Mouse (Mus musculus): ENCODE data around the gene Homer2. TPM values are rescaled to one million over a fixed set of nuclear protein-coding genes. Genes with fewer than 3 reads are reported as not detected.
A peak's percentile ranks its signal among the peaks of the same experiment; 100 is the strongest.

The Homer2 gene
- polyA plus RNA-seq, 1 experiment from 2014 or later: 30.5 TPM

DNA sequence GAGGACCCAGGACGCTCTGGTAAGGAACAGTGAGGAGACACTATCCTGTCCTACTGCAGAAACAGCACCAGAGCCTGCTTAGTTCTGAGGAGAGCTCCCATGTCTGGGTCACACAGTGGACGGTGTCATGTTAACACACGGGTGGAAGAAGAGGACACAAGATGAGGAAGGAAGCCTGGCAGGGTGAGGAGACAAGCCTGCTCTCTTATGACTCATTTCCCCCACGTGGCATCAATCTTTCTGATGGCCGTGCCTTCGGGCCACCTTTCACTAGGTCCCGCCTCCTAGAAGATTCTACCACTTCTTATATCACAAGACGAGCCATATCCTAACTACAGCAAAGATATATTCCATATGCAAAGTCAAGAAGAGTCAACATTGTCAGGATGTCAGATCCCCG lies 40.7 kb downstream of the Homer2 start:
- Histone ChIP-seq H3K4me3 (no peak overlapping the region), H3K4me1 (no peaks in the 10 kb centered on the region), H3K27me3 (no peaks in the 10 kb centered on the region), H3K36me3 (no peaks in the 10 kb centered on the region), H3K9me3 (no peaks in the 10 kb centered on the region), H3K27ac (no peak overlapping the region), H3K4me2 (replicated peaks) (no peak overlapping the region), H3K9ac (no peak overlapping the region)
- no peak for ATAC-seq (ENCODE audit: insufficient number of reproducible peaks, insufficient read depth, low FRiP score, low TSS enrichment)
- 82% methylated on average over 9 of the region's 9 CpGs for WGBS

DNA sequence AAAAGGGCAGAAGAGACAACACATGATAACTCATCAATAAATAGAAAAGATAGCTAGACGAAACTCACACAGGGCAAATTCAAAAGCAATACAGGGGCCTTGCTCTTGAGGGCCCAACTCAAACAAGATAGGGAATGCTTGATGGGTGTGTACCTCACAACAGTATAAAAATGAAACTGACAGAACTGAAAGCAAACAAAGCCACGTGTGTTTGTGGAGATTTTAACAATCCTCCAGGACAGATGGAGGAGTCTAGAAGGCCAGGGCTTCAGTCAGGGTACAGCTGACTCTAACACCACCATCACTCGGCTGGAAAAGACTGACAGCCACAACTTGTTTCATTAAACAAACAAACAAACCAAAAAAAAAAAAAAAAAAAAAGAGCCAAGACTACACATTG lies 44.3 kb downstream of the Homer2 start:
- Histone ChIP-seq H3K4me1 (no peaks in the 10 kb centered on the region), H3K9ac (no peak overlapping the region), H3K4me2 (replicated peaks) (no peak overlapping the region), H3K9me3 (no peaks in the 10 kb centered on the region), H3K4me3 (no peak overlapping the region), H3K27ac (no peak overlapping the region), H3K36me3 (no peaks in the 10 kb centered on the region), H3K27me3 (no peaks in the 10 kb centered on the region)
- WGBS: 54% methylated on average over 3 of the region's 3 CpGs
- ATAC-seq (ENCODE audit: insufficient number of reproducible peaks, insufficient read depth, low FRiP score, low TSS enrichment): no peak

DNA sequence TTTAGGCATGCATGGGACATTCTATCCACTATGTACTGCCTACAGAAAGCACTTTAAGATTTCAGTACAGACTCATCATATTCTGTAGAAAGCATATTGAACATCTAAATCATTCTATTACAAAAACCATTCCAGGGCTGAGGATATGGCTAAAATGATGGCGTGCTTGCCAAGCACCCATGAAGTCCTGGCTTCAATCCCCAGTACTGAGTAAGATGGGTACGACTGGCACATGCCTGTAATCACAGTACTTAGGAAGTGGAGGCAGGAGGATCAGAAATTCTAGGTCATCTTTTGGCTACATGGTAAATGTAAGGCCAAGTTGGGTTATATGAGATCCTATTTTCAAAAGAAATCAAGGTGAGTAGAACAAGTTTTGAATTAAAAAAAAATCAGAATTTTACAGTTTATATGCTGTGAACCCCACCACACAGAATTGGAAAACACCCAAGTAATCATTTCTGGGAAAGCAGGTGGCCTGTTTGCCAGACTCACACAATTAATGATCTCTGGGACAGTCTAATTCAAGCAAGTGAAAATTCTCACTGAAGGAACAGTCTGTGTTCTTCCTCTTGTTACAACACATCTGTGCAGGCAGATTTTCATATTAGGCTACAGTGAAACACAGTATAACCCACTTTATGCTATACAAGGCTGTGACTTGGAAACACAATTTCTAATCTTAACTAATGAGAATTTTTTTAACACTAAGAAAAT lies 49.5 kb downstream of the Homer2 start:
- Histone ChIP-seq H3K9me3 (no peaks in the 10 kb centered on the region), H3K4me1 (peaks cover 26% of the 10 kb centered on the region), H3K4me2 (replicated peaks) (no peak overlapping the region), H3K27ac (no peak overlapping the region), H3K27me3 (no peaks in the 10 kb centered on the region), H3K4me3 (no peak overlapping the region), H3K9ac (no peak overlapping the region), H3K36me3 (no peaks in the 10 kb centered on the region)
- WGBS: 85% methylated on average over 2 of the region's 2 CpGs
- ATAC-seq (ENCODE audit: insufficient number of reproducible peaks, insufficient read depth, low FRiP score, low TSS enrichment): no peak

DNA sequence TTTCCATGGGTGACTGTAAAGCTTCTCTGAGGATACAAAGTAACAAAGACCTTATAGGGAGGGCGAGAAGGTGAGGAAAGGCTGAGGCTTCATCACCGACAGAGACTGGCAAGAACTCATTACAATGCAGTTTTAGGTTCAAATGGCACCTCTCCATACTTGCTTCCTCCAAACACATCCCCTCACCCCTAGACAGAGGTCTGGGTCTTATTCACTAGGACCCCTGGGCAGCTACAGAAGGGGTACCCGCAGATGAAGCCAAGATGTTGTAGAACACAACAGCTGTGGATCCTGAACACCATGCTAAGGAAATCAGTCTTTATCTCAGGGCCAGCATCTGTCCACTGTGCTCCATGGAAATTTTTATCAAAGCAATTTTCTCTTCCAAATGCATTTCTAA lies 50.3 kb downstream of the Homer2 start:
- peaks cover 32% of the 10 kb centered on the region for H3K4me1 ChIP-seq
- H3K27me3 ChIP-seq: no peaks in the 10 kb centered on the region
- no peaks in the 10 kb centered on the region for H3K36me3 ChIP-seq
- no peak overlapping the region for H3K9ac ChIP-seq
- WGBS: 82% methylated on average over 3 of the region's 3 CpGs
- no peak overlapping the region for H3K27ac ChIP-seq
- H3K9me3 ChIP-seq: no peaks in the 10 kb centered on the region
- no peak overlapping the region for H3K4me3 ChIP-seq
- H3K4me2 ChIP-seq (replicated peaks): no peak overlapping the region
- ATAC-seq (ENCODE audit: insufficient number of reproducible peaks, insufficient read depth, low FRiP score, low TSS enrichment): no peak

DNA sequence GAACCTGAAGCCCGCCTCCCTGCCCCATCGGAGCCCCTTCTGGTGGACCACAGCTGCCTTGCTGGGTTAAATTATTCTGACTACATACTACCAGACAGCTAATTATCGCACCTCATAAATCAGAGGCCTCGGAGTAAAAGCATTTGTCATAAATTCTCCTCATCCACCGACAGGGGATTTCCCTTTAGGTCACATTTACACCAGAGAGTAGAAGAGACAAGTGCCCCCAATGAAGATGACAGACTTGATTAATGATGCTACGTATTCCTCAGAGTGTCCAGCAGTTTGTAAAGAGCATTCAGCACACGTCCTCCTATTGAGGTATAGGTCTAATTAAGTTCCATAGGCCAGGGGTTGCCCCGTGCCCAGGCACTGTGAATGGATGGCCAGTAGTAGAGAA lies 50.7 kb downstream of the Homer2 start:
- H3K36me3 ChIP-seq: no peaks in the 10 kb centered on the region
- no peaks in the 10 kb centered on the region for H3K9me3 ChIP-seq
- ATAC-seq (ENCODE audit: insufficient number of reproducible peaks, insufficient read depth, low FRiP score, low TSS enrichment): no peak
- no peak overlapping the region for H3K27ac ChIP-seq
- no peaks in the 10 kb centered on the region for H3K27me3 ChIP-seq
- no peak overlapping the region for H3K4me3 ChIP-seq
- no peak overlapping the region for H3K4me2 ChIP-seq (replicated peaks)
- peaks cover 36% of the 10 kb centered on the region for H3K4me1 ChIP-seq
- WGBS: 74% methylated on average over 8 of the region's 8 CpGs
- no peak overlapping the region for H3K9ac ChIP-seq

DNA sequence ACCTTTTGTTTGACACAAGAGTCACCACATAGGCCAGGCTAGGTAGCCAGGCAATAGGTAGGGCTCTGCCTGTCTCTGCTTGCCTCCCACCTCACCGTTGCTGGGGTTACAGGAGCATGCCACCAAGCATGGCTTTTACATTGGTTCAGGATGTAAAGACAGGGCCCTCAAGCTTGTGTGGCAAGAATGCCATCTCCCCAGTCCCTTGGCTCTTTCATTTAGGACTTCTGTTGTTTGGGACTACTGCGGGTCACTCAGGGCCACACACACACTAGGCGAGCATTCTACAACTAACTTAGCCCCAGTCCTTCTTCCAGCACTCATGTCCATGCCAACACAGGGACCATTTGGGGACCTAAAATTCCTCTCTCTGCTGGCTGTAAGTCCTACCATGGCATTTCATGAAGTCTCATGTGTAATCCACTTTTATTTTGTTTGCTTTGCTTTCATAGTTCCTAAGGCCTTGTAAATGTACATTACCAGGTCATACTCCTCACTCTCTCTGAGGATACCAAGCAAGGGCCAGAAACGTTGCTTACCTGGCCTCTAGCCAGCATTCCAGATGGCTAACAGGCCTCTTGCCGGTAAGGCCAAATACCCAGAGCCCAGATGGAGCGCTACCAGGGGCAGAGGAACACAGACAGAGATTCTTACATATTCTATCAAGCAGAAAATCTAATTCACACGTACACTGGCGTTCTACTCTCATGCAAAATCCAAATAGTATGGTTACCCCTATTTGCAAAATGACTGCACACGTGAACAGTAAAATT lies 52.2 kb downstream of the Homer2 start:
- Histone ChIP-seq H3K4me2 (replicated peaks) (peak overlapping the region; percentile 21), H3K36me3 (no peaks in the 10 kb centered on the region), H3K9me3 (no peaks in the 10 kb centered on the region), H3K4me1 (peaks cover 47% of the 10 kb centered on the region), H3K9ac (no peak overlapping the region), H3K4me3 (no peak overlapping the region), H3K27ac (peak overlapping the region; percentile 73), H3K27me3 (no peaks in the 10 kb centered on the region)
- WGBS: 60% methylated on average over 9 of the region's 9 CpGs
- no peak for ATAC-seq (ENCODE audit: insufficient number of reproducible peaks, insufficient read depth, low FRiP score, low TSS enrichment)

DNA sequence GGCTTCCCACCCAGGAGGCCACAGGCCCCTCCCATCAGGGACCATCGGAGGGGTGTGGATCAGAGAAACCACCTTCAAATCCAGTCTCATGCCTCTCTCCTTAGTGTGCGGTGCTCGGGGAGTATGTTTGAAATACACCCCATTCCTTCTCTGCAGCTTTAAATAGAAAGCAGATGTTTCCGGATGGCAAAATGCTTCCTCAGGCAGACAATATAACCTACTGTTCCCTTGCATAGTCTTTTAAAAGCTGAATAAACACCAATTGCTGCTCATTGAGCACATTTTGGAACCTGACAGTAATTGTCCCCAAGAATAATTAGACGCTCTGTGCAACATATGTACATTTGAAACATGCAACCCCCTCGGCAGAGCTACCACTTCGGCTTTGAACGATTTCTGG lies 53.3 kb downstream of the Homer2 start:
- Histone ChIP-seq H3K27me3 (no peaks in the 10 kb centered on the region), H3K27ac (peak overlapping the region; percentile 88), H3K9ac (no peak overlapping the region), H3K4me1 (peaks cover 47% of the 10 kb centered on the region), H3K9me3 (no peaks in the 10 kb centered on the region), H3K4me3 (no peak overlapping the region), H3K36me3 (no peaks in the 10 kb centered on the region), H3K4me2 (replicated peaks) (peak overlapping the region; percentile 39)
- ATAC-seq (ENCODE audit: insufficient number of reproducible peaks, insufficient read depth, low FRiP score, low TSS enrichment): peak; percentile 70; the same call in 1 of the 2 replicates
- 23% methylated on average over 8 of the region's 8 CpGs for WGBS

DNA sequence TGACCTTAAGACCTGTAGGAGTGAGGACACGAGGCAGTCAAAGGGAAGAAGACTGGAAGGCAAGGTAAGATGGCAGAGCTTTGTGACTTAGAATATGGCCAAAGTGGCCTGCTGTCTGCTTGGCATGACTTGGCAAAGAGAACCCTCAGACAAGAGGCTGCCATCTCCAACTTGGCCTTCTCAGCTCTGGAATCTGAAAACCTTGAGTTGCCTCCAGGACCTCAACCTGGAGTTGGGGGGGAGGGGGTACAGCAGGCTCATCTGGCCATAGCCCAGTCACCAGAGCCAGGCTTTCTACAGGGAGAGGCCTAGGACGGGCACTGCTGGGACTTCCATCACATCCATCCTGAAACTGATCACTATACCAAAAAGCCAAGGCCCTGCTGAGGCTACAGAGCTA lies 55.0 kb downstream of the Homer2 start:
- ATAC-seq (ENCODE audit: insufficient number of reproducible peaks, insufficient read depth, low FRiP score, low TSS enrichment): no peak
- H3K4me2 ChIP-seq (replicated peaks): no peak overlapping the region
- no peak overlapping the region for H3K9ac ChIP-seq
- no peaks in the 10 kb centered on the region for H3K27me3 ChIP-seq
- H3K9me3 ChIP-seq: no peaks in the 10 kb centered on the region
- WGBS: 74% methylated on average over 2 of the region's 2 CpGs
- no peak overlapping the region for H3K27ac ChIP-seq
- H3K36me3 ChIP-seq: no peaks in the 10 kb centered on the region
- peaks cover 47% of the 10 kb centered on the region for H3K4me1 ChIP-seq
- H3K4me3 ChIP-seq: no peak overlapping the region

DNA sequence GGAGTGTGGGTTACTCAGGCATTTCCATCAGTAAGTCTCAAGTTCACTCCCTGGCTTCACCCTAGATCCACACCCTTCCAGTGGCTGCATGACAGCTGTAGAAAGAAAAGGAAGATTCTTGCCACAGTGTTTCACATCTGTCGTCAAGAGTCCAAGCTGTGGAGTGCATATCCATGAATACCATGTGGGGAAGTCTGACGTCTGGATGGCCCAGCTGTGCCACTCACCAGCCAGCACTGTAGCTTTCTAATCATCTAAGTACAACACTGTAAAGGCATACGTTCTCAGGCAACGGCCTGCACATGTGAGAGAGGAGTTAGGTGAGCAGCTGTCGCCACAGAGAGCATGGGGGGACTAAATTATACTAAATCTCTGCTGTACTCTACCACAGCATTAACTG lies 56.0 kb downstream of the Homer2 start:
- Histone ChIP-seq H3K4me3 (no peak overlapping the region), H3K4me1 (peaks cover 47% of the 10 kb centered on the region), H3K27ac (peak overlapping the region; percentile 43; the same call in 1 of the 2 replicates), H3K36me3 (no peaks in the 10 kb centered on the region), H3K4me2 (replicated peaks) (no peak overlapping the region), H3K9me3 (no peaks in the 10 kb centered on the region), H3K27me3 (no peaks in the 10 kb centered on the region), H3K9ac (no peak overlapping the region)
- ATAC-seq (ENCODE audit: insufficient number of reproducible peaks, insufficient read depth, low FRiP score, low TSS enrichment): no peak
- 30% methylated on average over 5 of the region's 5 CpGs for WGBS

DNA sequence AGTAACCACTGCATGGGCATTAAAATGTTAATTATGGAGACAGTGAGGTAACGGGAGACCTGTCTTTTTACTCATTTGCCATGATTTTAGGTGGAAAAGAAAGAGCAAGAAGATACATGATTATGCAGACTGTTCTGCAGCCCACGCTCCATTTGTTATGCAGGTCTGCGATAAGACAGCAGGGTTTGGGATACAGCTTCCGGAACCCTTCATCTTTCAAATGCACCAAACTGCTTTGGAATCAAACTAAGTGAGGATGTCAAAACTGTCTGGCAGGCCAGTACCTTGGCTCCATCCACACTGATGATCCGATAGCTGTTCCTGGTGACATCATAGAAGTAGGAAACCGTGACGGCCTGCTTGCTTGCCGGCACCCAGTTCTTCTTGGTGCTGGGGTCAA lies 58.1 kb downstream of the Homer2 start:
- Histone ChIP-seq H3K9ac (no peak overlapping the region), H3K4me2 (replicated peaks) (no peak overlapping the region), H3K4me3 (no peak overlapping the region), H3K4me1 (peaks cover 36% of the 10 kb centered on the region), H3K36me3 (no peaks in the 10 kb centered on the region), H3K9me3 (no peaks in the 10 kb centered on the region), H3K27ac (no peak overlapping the region), H3K27me3 (no peaks in the 10 kb centered on the region)
- 87% methylated on average over 8 of the region's 8 CpGs for WGBS
- ATAC-seq (ENCODE audit: insufficient number of reproducible peaks, insufficient read depth, low FRiP score, low TSS enrichment): no peak

DNA sequence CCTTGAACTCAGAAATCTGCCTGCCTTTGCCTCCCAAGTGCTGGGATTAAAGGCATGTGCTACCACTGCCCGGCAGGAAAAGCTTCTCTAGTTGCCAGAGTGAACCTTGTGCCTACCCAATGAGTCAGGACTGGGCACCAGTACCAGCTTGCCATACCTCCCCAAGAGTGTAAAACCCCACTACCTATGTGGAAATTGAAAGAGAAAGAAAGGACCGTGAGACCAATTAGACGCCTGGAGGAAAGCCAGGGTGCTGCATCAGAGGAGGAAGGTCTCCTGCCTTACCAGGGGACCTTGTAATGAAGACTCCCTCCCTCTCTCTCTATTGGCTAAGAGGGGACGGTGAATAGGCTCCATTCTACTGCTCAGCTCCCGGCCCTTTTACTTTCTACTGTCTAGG lies 59.4 kb downstream of the Homer2 start:
- Histone ChIP-seq H3K4me1 (peaks cover 23% of the 10 kb centered on the region), H3K27ac (no peak overlapping the region), H3K4me3 (no peak overlapping the region), H3K4me2 (replicated peaks) (no peak overlapping the region), H3K36me3 (no peaks in the 10 kb centered on the region), H3K9me3 (no peaks in the 10 kb centered on the region), H3K9ac (no peak overlapping the region), H3K27me3 (no peaks in the 10 kb centered on the region)
- 58% methylated on average over 5 of the region's 5 CpGs for WGBS
- ATAC-seq (ENCODE audit: insufficient number of reproducible peaks, insufficient read depth, low FRiP score, low TSS enrichment): no peak

DNA sequence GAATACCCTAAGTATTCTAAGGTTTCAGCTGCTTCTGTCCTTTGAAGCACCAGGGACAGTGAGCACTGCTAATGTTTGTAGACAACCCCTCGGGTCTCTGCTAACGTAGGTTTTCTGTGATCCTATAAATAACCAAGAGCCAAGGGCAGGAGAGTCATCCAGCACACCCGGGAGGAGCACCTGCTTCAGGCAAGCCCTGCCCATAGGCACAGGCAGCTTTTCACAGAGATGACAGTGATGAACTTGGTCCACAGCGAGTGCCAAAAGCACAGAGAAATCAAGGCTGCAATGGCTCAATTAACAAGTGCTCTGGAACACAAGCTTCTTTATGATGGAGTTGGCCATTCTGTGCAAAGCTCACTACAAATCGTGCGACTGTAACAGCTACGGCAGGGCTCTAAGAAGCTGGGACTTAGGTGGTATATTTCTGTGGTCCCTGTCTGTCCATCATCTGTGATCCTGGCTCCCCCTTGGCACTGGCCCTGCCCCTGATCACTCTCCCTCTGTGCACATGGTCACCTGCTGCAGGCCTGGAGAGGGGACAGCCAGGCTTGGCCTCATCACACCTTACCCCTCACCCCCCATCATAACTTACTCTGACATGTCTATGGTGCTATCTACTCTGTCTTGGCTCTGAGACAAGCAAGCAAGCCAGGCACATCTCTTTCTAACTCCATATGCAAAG lies 62.6 kb downstream of the Homer2 start:
- Histone ChIP-seq H3K27me3 (no peaks in the 10 kb centered on the region), H3K4me1 (no peaks in the 10 kb centered on the region; the same call in 1 of the 2 replicates), H3K4me2 (replicated peaks) (no peak overlapping the region), H3K36me3 (no peaks in the 10 kb centered on the region), H3K9me3 (no peaks in the 10 kb centered on the region), H3K27ac (no peak overlapping the region), H3K9ac (no peak overlapping the region), H3K4me3 (no peak overlapping the region)
- 71% methylated on average over 7 of the region's 7 CpGs for WGBS
- no peak for ATAC-seq (ENCODE audit: insufficient number of reproducible peaks, insufficient read depth, low FRiP score, low TSS enrichment)

All from embryonic facial prominence, embryonic 12.5 days (tissue).